Mouse (Mus musculus): ENCODE data around the gene Pcnx.

- TF ChIP-seq CHD2 (IDR thresholded peaks at IDR 0.05; ENCODE audit: low read depth, low read length) = no peak
- TF ChIP-seq MAFK (IDR thresholded peaks at IDR 0.05; ENCODE audit: insufficient read depth, low read depth, low read length) = no peak
Measured at GRCm38 (mm10) chr12:81814742-81815141, 45.1 kb upstream of the Pcnx start.
